Mouse (Mus musculus) embryonic facial prominence, embryonic 13.5 days (tissue): Measurements from ENCODE around the gene Sbno2. TPM values are rescaled to one million over a fixed set of nuclear protein-coding genes. Genes with fewer than 3 reads are reported as not detected.

Experiments used
- ATAC-seq: fragments of 200-750 bp; cut with Nextera tagmentation; 2 replicates; pipeline ENCODE4 v1.8.0; 2017; ENCODE audit warnings: low read depth; ENCODE audit not compliant: insufficient number of reproducible peaks, insufficient read depth, low FRiP score, low TSS enrichment
- H3K27ac ChIP-seq: fragments of 300-500 bp; sonication (generic); 2 replicates; pipeline ENCODE4 v1.5.1; 2015; ENCODE audit warnings: moderate library complexity, mild to moderate bottlenecking, inconsistent platforms
- H3K27me3 ChIP-seq: fragments of 300-500 bp; sonication (generic); 2 replicates; pipeline ENCODE4 v1.6.1; 2015; ENCODE audit warnings: mild to moderate bottlenecking, inconsistent platforms
- H3K36me3 ChIP-seq: fragments of 300-500 bp; sonication (generic); 2 replicates; pipeline ENCODE4 v1.6.1; 2015; ENCODE audit warnings: mild to moderate bottlenecking, inconsistent platforms
- H3K4me1 ChIP-seq: fragments of 300-500 bp; sonication (generic); 2 replicates; pipeline ENCODE4 v1.6.1; 2015; ENCODE audit warnings: inconsistent platforms
- H3K4me2 ChIP-seq: fragments of 300-500 bp; sonication (generic); 2 replicates; pipeline ENCODE4 v1.6.1; 2015; ENCODE audit warnings: moderate library complexity, mild to moderate bottlenecking, inconsistent platforms
- H3K4me3 ChIP-seq: fragments of 300-500 bp; sonication (generic); 2 replicates; pipeline ENCODE4 v1.5.1; 2015; ENCODE audit warnings: mild to moderate bottlenecking, inconsistent platforms
- H3K9ac ChIP-seq: fragments of 300-500 bp; sonication (generic); 2 replicates; pipeline ENCODE4 v1.6.1; 2015; ENCODE audit warnings: mild to moderate bottlenecking, inconsistent platforms
- H3K9me3 ChIP-seq: fragments of 300-500 bp; sonication (generic); 2 replicates; pipeline ENCODE4 v1.6.1; 2016; ENCODE audit warnings: inconsistent platforms
- WGBS: fragments of 180-500 bp; shearing (Covaris S2); methylation state at CpG from one replicate; pipeline ENCODE4 v1.1.7; 2015; ENCODE audit warnings: mixed read lengths; 5-methylcytosine and 5-hydroxymethylcytosine counted together
- polyA plus RNA-seq: library from polyadenylated mRNA; unstranded; fragments of >200 nt; fragmentation: Nextera tagmentation; extraction: Ambion mirVana; gene quantifications from 2 replicates; pipeline ENCODE4 v1.2.1, GENCODE M21; 2015

Sbno2 gene
- polyA plus RNA-seq, 1 experiment from 2014 or later, result 15.8 TPM

- peak overlapping the region; percentile 93 for H3K9ac ChIP-seq
- 0 out of 2 replicates have a peak overlapping the region, but pooled peaks have one; percentile 81 for H3K27ac ChIP-seq
- H3K4me1 ChIP-seq, result peaks cover 44% of the 10 kb centered on the region
- 4% methylated on average over 30 of the region's 30 CpGs for WGBS
- no peaks in the 10 kb centered on the region for H3K27me3 ChIP-seq
- H3K4me2 ChIP-seq, result peak overlapping the region; percentile 98
- peaks cover 44% of the 10 kb centered on the region for H3K36me3 ChIP-seq
- H3K9me3 ChIP-seq, result no peaks in the 10 kb centered on the region
- peak overlapping the region; percentile 96 for H3K4me3 ChIP-seq
- ATAC-seq, result no peak
Observed at GRCm38 (mm10) chr10:80116927-80117691, 11.7 kb upstream of the Sbno2 start.

DNA sequence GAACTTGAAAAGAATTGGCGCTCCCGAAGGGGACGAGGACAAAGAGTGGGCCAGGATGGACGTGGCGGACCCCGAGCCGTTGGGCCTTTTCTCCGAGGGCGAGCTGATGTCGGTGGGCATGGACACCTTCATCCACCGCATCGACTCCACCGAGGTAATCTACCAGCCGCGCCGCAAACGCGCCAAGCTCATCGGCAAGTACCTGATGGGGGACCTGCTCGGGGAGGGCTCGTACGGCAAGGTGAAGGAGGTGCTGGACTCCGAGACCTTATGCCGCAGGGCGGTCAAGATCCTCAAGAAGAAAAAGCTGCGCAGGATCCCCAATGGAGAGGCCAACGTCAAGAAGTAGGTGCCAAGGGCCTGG, 11.2 kb upstream of the Sbno2 start:
- Histone ChIP-seq H3K4me2 (peak overlapping the region; percentile 98), H3K9ac (peak overlapping the region; percentile 93), H3K36me3 (peaks cover 39% of the 10 kb centered on the region), H3K4me1 (peaks cover 44% of the 10 kb centered on the region), H3K27me3 (no peaks in the 10 kb centered on the region), H3K27ac (peak overlapping the region; percentile 81; the same call in 1 of the 2 replicates), H3K4me3 (peak overlapping the region; percentile 96), H3K9me3 (no peaks in the 10 kb centered on the region)
- no peak for ATAC-seq
- WGBS, result under 1% methylated on average over 27 of the region's 27 CpGs

- ATAC-seq, result no peak
- Histone ChIP-seq H3K4me1 (peaks cover 44% of the 10 kb centered on the region), H3K4me2 (peak overlapping the region; percentile 98), H3K4me3 (peak overlapping the region; percentile 96), H3K27ac (peak overlapping the region; percentile 81), H3K27me3 (no peaks in the 10 kb centered on the region), H3K9ac (peak overlapping the region; percentile 93), H3K9me3 (no peaks in the 10 kb centered on the region), H3K36me3 (peaks cover 33% of the 10 kb centered on the region)
- WGBS, result under 1% methylated on average over 63 of the region's 63 CpGs
Observed at GRCm38 (mm10) chr10:80115944-80116335, 10.6 kb upstream of the Sbno2 start.

GRCm38 (mm10) chr10:80115290-80115943, 10.0 kb upstream of the Sbno2 start, which contains the start of gene Stk11:
Gene Stk11 (plus strand): TSS chr10:80115803.
- peaks cover 28% of the 10 kb centered on the region for H3K36me3 ChIP-seq
- peak within 1 kb of the TSS; percentile 96 for H3K4me3 ChIP-seq
- H3K9me3 ChIP-seq, result no peaks in the 10 kb centered on the region
- peak; percentile 98 for ATAC-seq
- H3K27ac ChIP-seq, result peak within 1 kb of the TSS; percentile 85
- under 1% methylated on average over 67 of the region's 70 CpGs for WGBS
- H3K27me3 ChIP-seq, result no peaks in the 10 kb centered on the region
- H3K4me1 ChIP-seq, result peaks cover 43% of the 10 kb centered on the region
- H3K9ac ChIP-seq, result peak within 1 kb of the TSS; percentile 93
- peak within 1 kb of the TSS; percentile 98 for H3K4me2 ChIP-seq

DNA sequence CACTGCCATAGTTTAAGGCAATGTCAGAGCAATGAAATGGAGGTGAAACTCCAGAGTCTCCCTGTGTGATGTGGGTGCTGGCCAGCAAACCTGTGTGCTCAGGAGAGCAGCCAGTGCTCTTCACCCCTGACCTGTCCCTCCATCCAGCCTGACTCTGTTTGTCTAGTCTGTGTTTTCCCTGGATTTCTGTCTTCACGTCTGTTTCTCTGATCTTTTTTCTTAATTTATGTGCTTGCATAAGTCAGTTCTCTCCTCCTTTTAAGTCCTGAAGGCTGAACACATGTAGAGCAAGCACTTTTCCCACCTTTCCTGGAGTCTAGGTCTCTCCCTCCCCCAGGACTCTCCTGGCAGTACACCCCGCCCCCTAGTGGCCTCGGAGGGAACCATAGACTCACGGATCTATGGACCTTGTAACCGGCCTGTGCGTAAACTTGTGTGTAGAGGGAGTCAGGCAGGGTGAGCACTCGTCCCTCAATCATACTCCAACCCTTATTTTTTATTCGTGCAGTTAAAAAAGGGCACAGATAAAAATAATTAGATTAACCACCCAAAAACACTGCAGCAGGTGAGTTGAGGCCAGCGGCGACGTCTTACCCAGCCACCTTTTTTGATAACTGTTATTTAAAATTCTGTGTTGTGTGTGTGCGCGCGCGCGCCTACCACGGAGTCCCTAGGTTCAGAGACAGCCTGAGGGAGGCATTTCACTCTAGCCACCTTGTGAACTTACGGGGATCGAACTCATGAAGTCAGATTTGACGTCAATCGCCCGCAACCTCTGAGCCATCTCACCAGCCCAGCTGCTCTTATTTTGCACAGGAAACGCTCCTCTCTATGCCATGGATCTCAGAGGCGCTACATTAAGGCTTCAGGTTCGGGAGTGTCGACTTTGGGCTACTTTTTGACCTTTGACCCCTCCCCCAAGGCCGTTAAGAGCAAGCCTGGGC, 9.2 kb upstream of the Sbno2 start:
- WGBS, result 4% methylated on average over 27 of the region's 27 CpGs
- Histone ChIP-seq H3K4me2 (peak overlapping the region; percentile 98), H3K36me3 (peaks cover 20% of the 10 kb centered on the region), H3K27me3 (no peaks in the 10 kb centered on the region), H3K9ac (peak overlapping the region; percentile 74), H3K9me3 (no peaks in the 10 kb centered on the region), H3K4me3 (peak overlapping the region; percentile 96), H3K27ac (peak overlapping the region; percentile 85), H3K4me1 (peaks cover 40% of the 10 kb centered on the region)
- peak; percentile 44 for ATAC-seq

GRCm38 (mm10) chr10:80107678-80108077, 2.3 kb upstream of the Sbno2 start:
- Histone ChIP-seq H3K36me3 (no peaks in the 10 kb centered on the region), H3K27me3 (no peaks in the 10 kb centered on the region), H3K4me3 (no peak overlapping the region), H3K9ac (no peak overlapping the region), H3K27ac (no peak overlapping the region), H3K4me2 (no peak overlapping the region), H3K9me3 (no peaks in the 10 kb centered on the region), H3K4me1 (peaks cover 7% of the 10 kb centered on the region; the same call in 1 of the 2 replicates)
- no peak for ATAC-seq
- 71% methylated on average over 6 of the region's 6 CpGs for WGBS

GRCm38 (mm10) chr10:80105926-80106325, 555 bp upstream of the Sbno2 start:
- peak overlapping the region; percentile 51 for H3K9ac ChIP-seq
- H3K4me1 ChIP-seq, result peaks cover 18% of the 10 kb centered on the region
- no peaks in the 10 kb centered on the region for H3K9me3 ChIP-seq
- no peaks in the 10 kb centered on the region for H3K36me3 ChIP-seq
- no peaks in the 10 kb centered on the region for H3K27me3 ChIP-seq
- H3K4me2 ChIP-seq, result peak overlapping the region; percentile 37
- H3K4me3 ChIP-seq, result peak overlapping the region; percentile 10
- ATAC-seq, result no peak
- peak overlapping the region; percentile 75 for H3K27ac ChIP-seq
- WGBS, result 57% methylated on average over 5 of the region's 5 CpGs

GRCm38 (mm10) chr10:80104181-80104580, 1.2 kb downstream of the Sbno2 start:
- H3K4me3 ChIP-seq, result no peak overlapping the region
- H3K27me3 ChIP-seq, result no peaks in the 10 kb centered on the region
- H3K27ac ChIP-seq, result no peak overlapping the region
- no peaks in the 10 kb centered on the region for H3K9me3 ChIP-seq
- 84% methylated on average over 3 of the region's 3 CpGs for WGBS
- H3K9ac ChIP-seq, result no peak overlapping the region
- H3K36me3 ChIP-seq, result no peaks in the 10 kb centered on the region
- no peak overlapping the region for H3K4me2 ChIP-seq
- H3K4me1 ChIP-seq, result peaks cover 24% of the 10 kb centered on the region
- ATAC-seq, result no peak

- Histone ChIP-seq H3K27ac (0 out of 2 replicates have a peak overlapping the region, but pooled peaks have one; percentile 34), H3K4me3 (peak overlapping the region; percentile 94; the same call in 1 of the 2 replicates), H3K4me1 (peaks cover 32% of the 10 kb centered on the region), H3K27me3 (no peaks in the 10 kb centered on the region), H3K36me3 (no peaks in the 10 kb centered on the region), H3K9ac (0 out of 2 replicates have a peak overlapping the region, but pooled peaks have one; percentile 17), H3K9me3 (no peaks in the 10 kb centered on the region), H3K4me2 (peak overlapping the region; percentile 89)
- no peak for ATAC-seq
- 85% methylated on average over 2 of the region's 2 CpGs for WGBS
Observed at GRCm38 (mm10) chr10:80103032-80103431, 2.3 kb downstream of the Sbno2 start.

- peaks cover 38% of the 10 kb centered on the region for H3K4me1 ChIP-seq
- ATAC-seq, result peak; percentile 71
- 0 out of 2 replicates have a peak overlapping the region, but pooled peaks have one; percentile 39 for H3K27ac ChIP-seq
- peak overlapping the region; percentile 89 for H3K4me2 ChIP-seq
- WGBS, result under 1% methylated on average over 59 of the region's 59 CpGs
- H3K9ac ChIP-seq, result peak overlapping the region; percentile 92
- no peaks in the 10 kb centered on the region for H3K27me3 ChIP-seq
- H3K9me3 ChIP-seq, result no peaks in the 10 kb centered on the region
- H3K4me3 ChIP-seq, result peak overlapping the region; percentile 94
- no peaks in the 10 kb centered on the region for H3K36me3 ChIP-seq
Observed at GRCm38 (mm10) chr10:80102216-80102915, 3.0 kb downstream of the Sbno2 start.
